Mouse (Mus musculus) midbrain, embryonic 14.5 days (tissue): ENCODE results near the gene Klk8. TPM values are rescaled to one million over a fixed set of nuclear protein-coding genes. Genes with fewer than 3 reads are reported as not detected.

Experiments
- ATAC-seq: fragments of 200-750 bp; cut with Nextera tagmentation; 2 replicates; pipeline ENCODE4 v1.8.0; 2017; ENCODE audit warnings: moderate number of reproducible peaks, moderate library complexity; ENCODE audit not compliant: low FRiP score, low TSS enrichment
- DNase-seq: peaks from one replicate; pipeline ENCODE4 v3.0.0-alpha.2; 2015
- H3K27ac ChIP-seq: fragments of 300-500 bp; sonication (generic); replicated peaks from 2 replicates; pipeline ENCODE4 v1.5.1; 2014; ENCODE audit warnings: mild to moderate bottlenecking, low read depth, low read length, moderate library complexity
- H3K27me3 ChIP-seq: fragments of 300-500 bp; sonication (generic); 2 replicates; pipeline ENCODE4 v1.6.1; 2014; ENCODE audit warnings: low read length, control low read depth, mixed read lengths; ENCODE audit not compliant: control insufficient read depth, insufficient read depth
- H3K36me3 ChIP-seq: fragments of 300-500 bp; sonication (generic); 2 replicates; pipeline ENCODE4 v1.6.1; 2014; ENCODE audit warnings: low read length, control low read depth; ENCODE audit not compliant: control insufficient read depth, insufficient read depth
- H3K4me1 ChIP-seq: fragments of 300-500 bp; sonication (generic); 2 replicates; pipeline ENCODE4 v1.6.1; 2014; ENCODE audit warnings: mild to moderate bottlenecking, antibody characterized with exemption, low read length, control low read depth; ENCODE audit not compliant: control insufficient read depth, insufficient read depth
- H3K4me2 ChIP-seq: fragments of 300-500 bp; sonication (generic); 2 replicates; pipeline ENCODE4 v1.6.1; 2014; ENCODE audit warnings: mild to moderate bottlenecking, low read length, moderate library complexity
- H3K4me3 ChIP-seq: fragments of 300-500 bp; sonication (generic); replicated peaks from 2 replicates; pipeline ENCODE4 v1.5.1; 2014; ENCODE audit warnings: low read depth, low read length
- H3K9ac ChIP-seq: fragments of 300-500 bp; sonication (generic); replicated peaks from 2 replicates; pipeline ENCODE4 v1.6.1; 2014; ENCODE audit warnings: mild to moderate bottlenecking, low read length, moderate library complexity
- H3K9me3 ChIP-seq: fragments of 300-500 bp; sonication (generic); 2 replicates; pipeline ENCODE4 v1.6.1; 2016; ENCODE audit warnings: low read length, control low read depth, mixed read lengths; ENCODE audit not compliant: control insufficient read depth
- WGBS: fragments of 180-500 bp; shearing (Covaris S2); extraction: QIAGEN DNeasy Blood & Tissue Kit; methylation state at CpG from one replicate; pipeline ENCODE4 v1.1.7; 2014; 5-methylcytosine and 5-hydroxymethylcytosine counted together
- polyA plus RNA-seq: library from polyadenylated mRNA; unstranded; fragments of >200 nt; fragmentation: Nextera tagmentation; extraction: Ambion mirVana; gene quantifications from 2 replicates; pipeline ENCODE4 v1.2.1, GENCODE M21; 2014

Gene Klk8
- polyA plus RNA-seq, 1 experiment from 2014 or later: 6.7 TPM

DNA sequence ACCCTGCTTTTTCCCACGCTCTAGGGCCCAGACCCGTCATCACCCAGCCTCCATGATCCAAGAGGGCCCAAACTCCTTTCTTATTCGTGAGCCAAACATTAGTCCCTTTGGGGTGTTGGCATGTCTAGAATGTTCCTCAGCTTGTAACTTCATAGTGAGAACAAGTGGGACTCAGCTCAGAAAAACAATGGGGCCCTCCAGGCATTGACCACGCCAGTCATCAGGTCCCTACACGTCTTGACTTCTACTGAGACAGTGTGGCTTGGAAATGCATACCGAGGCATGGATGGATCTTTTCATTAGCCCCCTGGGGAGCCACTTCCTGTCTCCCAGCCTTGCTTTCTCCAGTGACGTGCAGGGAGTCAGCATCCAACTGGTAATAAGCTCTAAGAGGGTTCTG, 2.5 kb downstream of the Klk8 start:
- no peak overlapping the region for H3K27ac ChIP-seq
- no peak overlapping the region for H3K4me2 ChIP-seq
- ATAC-seq (no peak), DNase-seq (no peak)
- H3K27me3 ChIP-seq: peaks cover 28% of the 10 kb centered on the region
- H3K4me3 ChIP-seq: no peak overlapping the region
- no peaks in the 10 kb centered on the region for H3K9me3 ChIP-seq
- H3K9ac ChIP-seq: no peak overlapping the region
- 0 out of 2 replicates have a peak, but pooled peaks cover 5% of the 10 kb centered on the region for H3K4me1 ChIP-seq
- no peaks in the 10 kb centered on the region for H3K36me3 ChIP-seq
- 81% methylated on average over 7 of the region's 7 CpGs for WGBS

- 53% methylated on average over 5 of the region's 5 CpGs for WGBS
- no peaks in the 10 kb centered on the region for H3K36me3 ChIP-seq
These were observed 13.6 kb downstream of the Klk8 start, which contains the start of gene Klk7 for GRCm38 (mm10) chr7:43810994-43811393. Klk7 (plus strand) TSS chr7:43811294.

GRCm38 (mm10) chr7:43815211-43815610, 17.8 kb downstream of the Klk8 start:
- H3K4me2 ChIP-seq: no peak overlapping the region
- ATAC-seq: no peak
- 85% methylated on average over 7 of the region's 7 CpGs for WGBS
- no peaks in the 10 kb centered on the region for H3K36me3 ChIP-seq
- H3K27ac ChIP-seq: no peak overlapping the region
- H3K4me1 ChIP-seq: no peaks in the 10 kb centered on the region
- DNase-seq: no peak
- H3K9ac ChIP-seq: no peak overlapping the region
- H3K9me3 ChIP-seq: no peaks in the 10 kb centered on the region
- H3K4me3 ChIP-seq: no peak overlapping the region
- H3K27me3 ChIP-seq: no peaks in the 10 kb centered on the region

More at GRCm38 (mm10) chr7:43810994-43811393, 13.6 kb downstream of the Klk8 start, which contains the start of gene Klk7:
- Histone ChIP-seq H3K27ac (no peak within 1 kb of the TSS), H3K27me3 (no peaks in the 10 kb centered on the region), H3K4me3 (no peak within 1 kb of the TSS), H3K9me3 (no peaks in the 10 kb centered on the region), H3K4me1 (no peaks in the 10 kb centered on the region), H3K4me2 (no peak within 1 kb of the TSS), H3K9ac (no peak within 1 kb of the TSS)
- ATAC-seq: no peak
- no peak for DNase-seq

- DNase-seq: no peak
- H3K36me3 ChIP-seq: no peaks in the 10 kb centered on the region
- ATAC-seq: no peak
- H3K4me1 ChIP-seq: no peaks in the 10 kb centered on the region
- H3K9ac ChIP-seq: no peak overlapping the region
- no peak overlapping the region for H3K4me3 ChIP-seq
- H3K4me2 ChIP-seq: no peak overlapping the region
- no peak overlapping the region for H3K27ac ChIP-seq
- no peaks in the 10 kb centered on the region for H3K27me3 ChIP-seq
- H3K9me3 ChIP-seq: no peaks in the 10 kb centered on the region
These were observed 19.4 kb downstream of the Klk8 start for GRCm38 (mm10) chr7:43816746-43817145.

GRCm38 (mm10) chr7:43821581-43821980, 24.2 kb downstream of the Klk8 start:
- H3K27ac ChIP-seq: no peak overlapping the region
- no peak for DNase-seq
- H3K36me3 ChIP-seq: no peaks in the 10 kb centered on the region
- no peaks in the 10 kb centered on the region for H3K27me3 ChIP-seq
- H3K4me2 ChIP-seq: no peak overlapping the region
- no peak for ATAC-seq
- 93% methylated on average over 7 of the region's 7 CpGs for WGBS
- H3K9me3 ChIP-seq: no peaks in the 10 kb centered on the region
- no peak overlapping the region for H3K9ac ChIP-seq
- H3K4me1 ChIP-seq: no peaks in the 10 kb centered on the region
- no peak overlapping the region for H3K4me3 ChIP-seq

DNA sequence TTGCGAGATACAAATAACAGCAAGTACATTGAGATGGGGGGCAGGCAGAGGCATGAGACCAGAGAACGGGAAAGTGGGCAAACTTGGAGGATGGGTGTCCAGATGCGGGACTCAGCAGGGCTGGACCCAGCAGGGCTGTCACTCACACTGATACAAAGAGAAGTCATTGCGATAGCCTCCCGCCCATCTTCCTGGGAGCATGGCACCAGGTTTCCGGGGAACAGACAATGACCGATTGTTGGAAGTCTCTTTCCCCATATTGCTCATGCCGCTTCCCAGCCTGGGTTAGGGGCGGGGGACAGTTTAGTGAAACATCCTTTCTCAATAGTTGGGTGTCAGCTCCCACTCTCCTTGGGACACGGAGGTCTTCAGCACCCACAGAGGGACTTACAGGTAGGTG, 26.8 kb downstream of the Klk8 start, which contains the start of gene Klk6:
Gene Klk6 (plus strand): TSS at position 301 of the 400 bp plus-strand sequence.
- no peak within 1 kb of the TSS for H3K27ac ChIP-seq
- ATAC-seq (no peak), DNase-seq (no peak)
- H3K9me3 ChIP-seq: no peaks in the 10 kb centered on the region
- WGBS: 79% methylated on average over 10 of the region's 10 CpGs
- no peaks in the 10 kb centered on the region for H3K27me3 ChIP-seq
- no peaks in the 10 kb centered on the region for H3K4me1 ChIP-seq
- no peaks in the 10 kb centered on the region for H3K36me3 ChIP-seq
- H3K9ac ChIP-seq: no peak within 1 kb of the TSS
- no peak within 1 kb of the TSS for H3K4me2 ChIP-seq
- no peak within 1 kb of the TSS for H3K4me3 ChIP-seq

DNA sequence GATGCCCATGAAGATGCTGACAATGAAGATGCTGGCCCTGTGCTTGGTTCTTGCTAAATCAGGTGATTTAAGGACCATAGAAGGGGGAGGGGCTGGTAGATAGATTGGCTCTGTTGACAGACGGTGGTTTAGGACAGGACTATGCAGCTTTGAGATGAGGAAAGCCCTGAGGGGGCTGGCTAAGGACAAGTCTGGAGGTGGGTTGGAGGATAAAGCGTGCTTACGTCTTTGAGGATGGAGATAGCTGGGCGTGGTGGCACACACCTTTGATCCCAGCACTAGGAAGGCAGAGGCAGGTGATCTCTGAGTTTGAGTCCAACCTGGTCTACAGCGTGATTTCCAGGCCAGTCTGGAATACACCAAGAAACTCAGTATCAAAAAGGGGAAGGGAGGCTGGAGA, 28.7 kb downstream of the Klk8 start:
- no peak overlapping the region for H3K27ac ChIP-seq
- H3K4me2 ChIP-seq: no peak overlapping the region
- H3K4me3 ChIP-seq: no peak overlapping the region
- ATAC-seq: no peak
- DNase-seq: no peak
- H3K4me1 ChIP-seq: no peaks in the 10 kb centered on the region
- WGBS: 92% methylated on average over 5 of the region's 5 CpGs
- H3K9me3 ChIP-seq: no peaks in the 10 kb centered on the region
- no peak overlapping the region for H3K9ac ChIP-seq
- H3K36me3 ChIP-seq: no peaks in the 10 kb centered on the region
- no peaks in the 10 kb centered on the region for H3K27me3 ChIP-seq

DNA sequence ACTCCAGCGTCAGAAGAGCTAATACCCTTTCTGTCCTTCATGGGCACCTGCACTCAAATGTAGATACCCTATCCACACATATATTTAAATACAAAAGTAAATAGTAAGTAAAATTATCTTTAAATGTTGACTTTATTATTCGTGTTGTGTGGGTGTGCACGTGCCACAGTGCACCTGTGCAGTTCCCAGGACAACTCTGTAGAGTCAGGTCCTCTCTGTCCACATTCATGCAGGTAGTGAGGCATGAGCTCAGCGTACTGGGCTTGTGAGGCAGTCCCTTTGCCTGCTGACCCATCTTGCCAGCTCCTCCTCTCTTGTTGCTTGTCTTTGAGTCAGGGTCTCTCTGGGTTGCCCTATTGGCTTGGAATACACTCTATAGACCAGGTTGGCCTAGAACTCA, 30.3 kb downstream of the Klk8 start:
- no peaks in the 10 kb centered on the region for H3K36me3 ChIP-seq
- no peak overlapping the region for H3K9ac ChIP-seq
- H3K4me1 ChIP-seq: no peaks in the 10 kb centered on the region
- H3K27ac ChIP-seq: no peak overlapping the region
- H3K4me3 ChIP-seq: no peak overlapping the region
- ATAC-seq: no peak
- H3K9me3 ChIP-seq: no peaks in the 10 kb centered on the region
- DNase-seq: no peak
- H3K4me2 ChIP-seq: no peak overlapping the region
- no peaks in the 10 kb centered on the region for H3K27me3 ChIP-seq
- 87% methylated on average over 4 of the region's 4 CpGs for WGBS

- DNase-seq: no peak
- Histone ChIP-seq H3K36me3 (no peaks in the 10 kb centered on the region), H3K27me3 (no peaks in the 10 kb centered on the region), H3K4me1 (no peaks in the 10 kb centered on the region), H3K4me3 (no peak overlapping the region), H3K4me2 (no peak overlapping the region), H3K9me3 (no peaks in the 10 kb centered on the region), H3K9ac (no peak overlapping the region), H3K27ac (no peak overlapping the region)
- WGBS: 93% methylated on average over 8 of the region's 8 CpGs
- no peak for ATAC-seq
These were observed 31.6 kb downstream of the Klk8 start for GRCm38 (mm10) chr7:43829006-43829405.
